Mouse (Mus musculus) ES-E14 (cell line): ENCODE results near the gene Pak1. TPM values are rescaled to one million over a fixed set of nuclear protein-coding genes. Genes with fewer than 3 reads are reported as not detected.
A peak's percentile ranks its signal among the peaks of the same experiment; 100 is the strongest.

Experiments used
- DNase-seq: peaks from one replicate; pipeline ENCODE4 v3.0.0-alpha.2; 2013; ENCODE audit warnings: low read depth, low spot score
- H3K27ac ChIP-seq: 2 replicates; pipeline ENCODE4 v1.5.1; 2012; ENCODE audit warnings: low read depth, mild to moderate bottlenecking, low read length, moderate library complexity, mixed read lengths; ENCODE audit not compliant: poor library complexity, insufficient read depth, severe bottlenecking
- H3K36me3 ChIP-seq: 2 replicates; pipeline ENCODE4 v1.6.1; 2012; ENCODE audit warnings: mild to moderate bottlenecking, low read length, moderate library complexity, mixed read lengths; ENCODE audit not compliant: control insufficient read depth, poor library complexity, insufficient read depth, severe bottlenecking
- H3K4me1 ChIP-seq, 2 experiments: fragments of 150-350 bp in 1 of 2; sonication (generic) in 1 of 2; 2 replicates each; pipeline ENCODE4 v1.6.1; 2012; ENCODE audit warnings: low read length in 2 of 2, mild to moderate bottlenecking in 1 of 2, mixed read lengths in 1 of 2; ENCODE audit not compliant: control insufficient read depth in 2 of 2, insufficient read depth in 2 of 2, poor library complexity in 1 of 2
- H3K4me3 ChIP-seq, 2 experiments: fragments of 150-350 bp in 1 of 2; sonication (generic) in 1 of 2; 2 replicates each; pipeline ENCODE4 v1.5.1; 2012; ENCODE audit warnings: low read length in 2 of 2, low read depth in 1 of 2, mild to moderate bottlenecking in 1 of 2, mixed read lengths in 1 of 2; ENCODE audit not compliant: insufficient read depth in 1 of 2, poor library complexity in 1 of 2, severe bottlenecking in 1 of 2
- H3K9ac ChIP-seq: 2 replicates; pipeline ENCODE4 v1.6.1; 2012; ENCODE audit warnings: low read depth, mild to moderate bottlenecking, low read length, mixed read lengths; ENCODE audit not compliant: poor library complexity, insufficient read depth, severe bottlenecking
- H3K9me3 ChIP-seq: fragments of 150-350 bp; sonication (generic); 2 replicates; pipeline ENCODE4 v1.6.1; 2012; ENCODE audit warnings: low read depth, mild to moderate bottlenecking, low read length; ENCODE audit not compliant: control insufficient read depth, insufficient read depth
- CHD2 ChIP-seq: IDR thresholded peaks from 2 replicates; pipeline ENCODE4 v1.6.1; 2014; ENCODE audit warnings: mild to moderate bottlenecking, low read depth, low read length, inconsistent platforms
- HCFC1 ChIP-seq: IDR thresholded peaks from 2 replicates; pipeline ENCODE4 v1.6.1; 2012; ENCODE audit warnings: low read length, inconsistent platforms, borderline replicate concordance; ENCODE audit not compliant: insufficient read depth
- MAFK ChIP-seq: IDR thresholded peaks from 2 replicates; pipeline ENCODE4 v1.6.1; 2014; ENCODE audit warnings: mild to moderate bottlenecking, low read depth, low read length, inconsistent platforms; ENCODE audit not compliant: insufficient read depth
- ZC3H11A ChIP-seq: IDR thresholded peaks from 2 replicates; pipeline ENCODE4 v1.6.1; 2012; ENCODE audit warnings: low read depth, mild to moderate bottlenecking, inconsistent platforms, low read length, borderline replicate concordance
- ZNF384 ChIP-seq: IDR thresholded peaks from 2 replicates; pipeline ENCODE4 v1.6.1; 2012; ENCODE audit warnings: low read depth, low read length, inconsistent platforms
- in situ Hi-C, 2 experiments: fragments of 600-800 bp; cut with MboI; formaldehyde crosslinking; loops; one replicate each; pipeline ENCODE4 v1.15.1; 2025; ENCODE audit warnings: low sequenced_read_pairs in 2 of 2, inconsistent platforms in 1 of 2; ENCODE audit not compliant: unreplicated experiment in 2 of 2
- total RNA-seq: library from RNA; depleted of rRNA; stranded (reverse); fragments of 300-350 nt; gene quantifications from 2 replicates; pipeline ENCODE4 v1.2.3, GENCODE M21; 2012

Pak1 gene
- total RNA-seq, 1 experiment = 19.1 TPM

GRCm38 (mm10) chr7:97803116-97803515 lies 14.8 kb downstream of the Pak1 start:
- H3K4me3 ChIP-seq = no peak overlapping the region
- TF ChIP-seq ZC3H11A = no peak
- TF ChIP-seq MAFK = no peak
- TF ChIP-seq HCFC1 = no peak
- TF ChIP-seq ZNF384 = no peak
- TF ChIP-seq CHD2 = no peak
- in situ Hi-C loops = no loop called here
- no peaks in the 10 kb centered on the region for H3K36me3 ChIP-seq
- no peak for DNase-seq
- no peak overlapping the region for H3K9ac ChIP-seq
- peak overlapping the region; percentile 75; the same call in 1 of the 2 replicates for H3K27ac ChIP-seq
- no peaks in the 10 kb centered on the region for H3K9me3 ChIP-seq
- H3K4me1 ChIP-seq = peaks cover 6 to 8% of the 10 kb centered on the region in 2 experiments; a peak in 3 of 4 replicates

- Histone ChIP-seq H3K36me3 (no peaks in the 10 kb centered on the region), H3K4me1 (peaks cover 6 to 8% of the 10 kb centered on the region in 2 experiments; a peak in 3 of 4 replicates), H3K4me3 (no peak overlapping the region), H3K9me3 (no peaks in the 10 kb centered on the region), H3K9ac (no peak overlapping the region; the same call in 1 of the 2 replicates), H3K27ac (peak overlapping the region; percentile 79; the same call in 1 of the 2 replicates)
- peak; percentile 52 for DNase-seq
- in situ Hi-C loops = no loop called here
- TF ChIP-seq HCFC1 = no peak
Measured at GRCm38 (mm10) chr7:97804245-97805066, 16.1 kb downstream of the Pak1 start.

- in situ Hi-C loops = no loop called here
- H3K9ac ChIP-seq = no peak overlapping the region; the same call in 1 of the 2 replicates
- H3K4me3 ChIP-seq = no peak overlapping the region
- TF ChIP-seq HCFC1 (no peak), ZC3H11A (no peak), MAFK (no peak), ZNF384 (no peak), CHD2 (no peak)
- no peaks in the 10 kb centered on the region for H3K9me3 ChIP-seq
- H3K36me3 ChIP-seq = no peaks in the 10 kb centered on the region
- peak overlapping the region; percentile 79; the same call in 1 of the 2 replicates for H3K27ac ChIP-seq
- H3K4me1 ChIP-seq = peaks cover 0 to 8% of the 10 kb centered on the region in 2 experiments; a peak in 3 of 4 replicates
- no peak for DNase-seq
Measured at GRCm38 (mm10) chr7:97805067-97805365, 16.7 kb downstream of the Pak1 start.

GRCm38 (mm10) chr7:97809307-97809706 lies 21.0 kb downstream of the Pak1 start:
- DNase-seq = no peak
- H3K4me1 ChIP-seq = peaks cover 0 to 2% of the 10 kb centered on the region in 2 experiments; a peak in 3 of 4 replicates
- no peak overlapping the region for H3K4me3 ChIP-seq
- in situ Hi-C loops = no loop called here
- H3K27ac ChIP-seq = no peak overlapping the region
- H3K9ac ChIP-seq = no peak overlapping the region
- no peaks in the 10 kb centered on the region for H3K9me3 ChIP-seq
- TF ChIP-seq ZC3H11A (no peak), HCFC1 (no peak), ZNF384 (no peak), MAFK (no peak), CHD2 (no peak)
- H3K36me3 ChIP-seq = no peaks in the 10 kb centered on the region

GRCm38 (mm10) chr7:97821875-97822274 lies 33.5 kb downstream of the Pak1 start:
- in situ Hi-C loops = no loop called here
- DNase-seq = no peak
- H3K27ac ChIP-seq = no peak overlapping the region
- no peak overlapping the region for H3K4me3 ChIP-seq
- TF ChIP-seq CHD2 = no peak
- H3K9me3 ChIP-seq = no peaks in the 10 kb centered on the region
- no peaks in the 10 kb centered on the region for H3K36me3 ChIP-seq
- no peaks in the 10 kb centered on the region for H3K4me1 ChIP-seq
- H3K9ac ChIP-seq = no peak overlapping the region
